Mouse (Mus musculus) liver, embryonic 14.5 days (tissue): ENCODE data around the gene Dph1. TPM values are rescaled to one million over a fixed set of nuclear protein-coding genes. Genes with fewer than 3 reads are reported as not detected.

ENCODE experiments used
- ATAC-seq: fragments of 200-750 bp; cut with Nextera tagmentation; 2 replicates; pipeline ENCODE4 v1.8.0; 2017; ENCODE audit warnings: moderate number of reproducible peaks, mild to moderate bottlenecking, moderate library complexity; ENCODE audit not compliant: insufficient read depth
- DNase-seq, 3 experiments: peaks; one replicate each; pipeline ENCODE4 v3.0.0-alpha.2; 2012 to 2013; ENCODE audit warnings: low read depth in 3 of 3, low spot score in 3 of 3
- H3K27ac ChIP-seq: fragments of 300-500 bp; sonication (generic); 2 replicates; pipeline ENCODE4 v1.5.1; 2014; ENCODE audit warnings: moderate library complexity, mild to moderate bottlenecking, control low read depth, inconsistent platforms
- H3K27me3 ChIP-seq: fragments of 300-500 bp; sonication (generic); 2 replicates; pipeline ENCODE4 v1.6.1; 2014; ENCODE audit warnings: mild to moderate bottlenecking, low read length, moderate library complexity; ENCODE audit not compliant: control insufficient read depth, insufficient read depth
- H3K36me3 ChIP-seq: fragments of 300-500 bp; sonication (generic); replicated peaks from 2 replicates; pipeline ENCODE4 v1.6.1; 2014; ENCODE audit warnings: low read depth; ENCODE audit not compliant: control insufficient read depth, insufficient read depth
- H3K4me1 ChIP-seq, 2 experiments: fragments of 200-500 bp in 1 of 2; fragments of 300-500 bp in 1 of 2; sonication (generic) in 1 of 2; replicated peaks; 2 replicates each; pipeline ENCODE4 v1.6.1; 2012 to 2014; ENCODE audit warnings: antibody characterized with exemption in 1 of 2, inconsistent platforms in 1 of 2, low read length in 1 of 2; ENCODE audit not compliant: control insufficient read depth in 2 of 2, insufficient read depth in 2 of 2
- H3K4me2 ChIP-seq: fragments of 300-500 bp; sonication (generic); 2 replicates; pipeline ENCODE4 v1.6.1; 2014; ENCODE audit warnings: low read depth, mild to moderate bottlenecking, control low read depth, moderate library complexity
- H3K4me3 ChIP-seq, 2 experiments: fragments of 200-500 bp in 1 of 2; fragments of 300-500 bp in 1 of 2; sonication (generic) in 1 of 2; 2 replicates each; pipeline ENCODE4 v1.5.1; 2012 to 2014; ENCODE audit warnings: low read depth in 2 of 2, low read length in 2 of 2, mild to moderate bottlenecking in 2 of 2, control low read depth in 1 of 2, inconsistent platforms in 1 of 2, moderate library complexity in 1 of 2; ENCODE audit not compliant: insufficient read depth in 1 of 2
- H3K9ac ChIP-seq: fragments of 300-500 bp; sonication (generic); replicated peaks from 2 replicates; pipeline ENCODE4 v1.6.1; 2014; ENCODE audit warnings: mild to moderate bottlenecking, control low read depth, moderate library complexity
- H3K9me3 ChIP-seq: fragments of 300-500 bp; sonication (generic); 2 replicates; pipeline ENCODE4 v1.6.1; 2016; ENCODE audit warnings: low read length, mixed read lengths; ENCODE audit not compliant: control insufficient read depth
- CTCF ChIP-seq: IDR thresholded peaks from 2 replicates; pipeline ENCODE4 v1.5.1; 2016; ENCODE audit warnings: antibody characterized with exemption, low read depth, control low read depth
- EP300 ChIP-seq: IDR thresholded peaks from 2 replicates; pipeline ENCODE4 v1.6.1; 2016; ENCODE audit warnings: antibody characterized with exemption, low read depth
- WGBS: fragments of 180-500 bp; shearing (Covaris S2); extraction: QIAGEN DNeasy Blood & Tissue Kit; methylation state at CpG from one replicate; pipeline ENCODE4 v1.1.7; 2014; ENCODE audit not compliant: insufficient replicate concordance; 5-methylcytosine and 5-hydroxymethylcytosine counted together
- microRNA counts: library from miRNA; unstranded; fragments of <30 nt; microRNA quantifications from one replicate; lab custom pipeline; 2016
- microRNA-seq: library from miRNA; unstranded; fragments of <30 nt; microRNA quantifications from one replicate; pipeline ENCODE4, GENCODE M21; 2016
- polyA plus RNA-seq, 2 experiments: library from polyadenylated mRNA; depleted of rRNA in 1 of 2; stranded (reverse) in 1 of 2; unstranded in 1 of 2; fragments of >200 nt; fragmentation: Nextera tagmentation in 1 of 2; extraction: Ambion mirVana in 1 of 2; gene quantifications; 2 replicates each; pipeline versions ENCODE4 v1.2.1 to v1.2.3; 2012 to 2014

Gene Dph1
- polyA plus RNA-seq, 2 experiments = 9.8 TPM

DNA sequence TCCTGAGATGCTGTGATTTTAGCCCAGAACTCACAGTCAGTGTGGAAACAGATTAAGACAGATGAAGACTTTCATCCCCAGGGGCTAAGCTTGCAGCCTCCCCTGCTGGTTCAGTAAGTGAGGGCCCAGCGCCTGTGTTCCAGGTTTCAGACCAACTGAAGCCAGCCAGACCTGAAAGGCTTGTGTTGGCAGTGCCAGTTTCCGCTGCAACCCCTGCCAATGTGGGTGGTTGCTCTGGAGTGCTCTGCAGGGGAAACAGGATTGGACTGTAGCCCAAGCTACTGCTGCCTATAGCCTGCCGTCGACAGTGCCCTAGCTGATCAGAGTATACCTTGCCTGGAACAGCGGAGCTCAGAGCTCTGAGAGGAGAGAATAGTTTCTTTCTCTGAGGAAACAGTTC, 58.8 kb downstream of the Dph1 start:
- H3K27ac ChIP-seq = no peak overlapping the region
- WGBS = 81% methylated on average over 5 of the region's 5 CpGs
- DNase-seq = no peak
- TF ChIP-seq CTCF (no peak), EP300 (no peak)
- H3K4me2 ChIP-seq = no peak overlapping the region
- no peak for ATAC-seq
- no peaks in the 10 kb centered on the region for H3K36me3 ChIP-seq
- no peak overlapping the region for H3K9ac ChIP-seq
- no peaks in the 10 kb centered on the region for H3K27me3 ChIP-seq
- H3K4me3 ChIP-seq = no peak overlapping the region
- H3K4me1 ChIP-seq = peaks cover 0 to 8% of the 10 kb centered on the region in 2 experiments; a peak in 2 of 4 replicates
- H3K9me3 ChIP-seq = no peaks in the 10 kb centered on the region

DNA sequence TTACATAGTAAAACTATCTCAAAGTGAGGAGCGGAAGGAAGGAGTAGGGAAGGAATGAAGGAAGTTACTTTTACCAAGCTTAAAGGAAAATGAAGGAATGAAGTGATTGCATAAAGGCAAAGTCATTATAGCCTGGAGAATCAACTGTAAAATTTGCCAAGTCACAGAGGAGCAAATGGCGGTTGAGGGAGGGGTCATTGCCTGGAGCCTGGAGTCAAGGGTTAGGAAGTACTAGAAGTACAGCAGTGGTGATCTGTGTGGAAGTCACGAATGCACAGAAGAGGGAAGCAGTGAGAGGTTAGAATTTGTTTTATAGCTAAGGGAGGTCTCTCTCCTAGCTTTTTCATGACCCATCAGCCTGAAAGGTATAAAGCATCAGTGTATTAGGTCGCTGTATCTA, 59.7 kb downstream of the Dph1 start:
- ATAC-seq = no peak
- no peak for TF ChIP-seq EP300
- no peak for TF ChIP-seq CTCF
- WGBS = 55% methylated on average over 4 of the region's 4 CpGs
- Histone ChIP-seq H3K4me3 (no peak overlapping the region), H3K27me3 (no peaks in the 10 kb centered on the region), H3K27ac (no peak overlapping the region), H3K4me2 (no peak overlapping the region), H3K4me1 (no peaks in the 10 kb centered on the region), H3K36me3 (no peaks in the 10 kb centered on the region), H3K9ac (no peak overlapping the region), H3K9me3 (no peaks in the 10 kb centered on the region)
- DNase-seq = no peak

DNA sequence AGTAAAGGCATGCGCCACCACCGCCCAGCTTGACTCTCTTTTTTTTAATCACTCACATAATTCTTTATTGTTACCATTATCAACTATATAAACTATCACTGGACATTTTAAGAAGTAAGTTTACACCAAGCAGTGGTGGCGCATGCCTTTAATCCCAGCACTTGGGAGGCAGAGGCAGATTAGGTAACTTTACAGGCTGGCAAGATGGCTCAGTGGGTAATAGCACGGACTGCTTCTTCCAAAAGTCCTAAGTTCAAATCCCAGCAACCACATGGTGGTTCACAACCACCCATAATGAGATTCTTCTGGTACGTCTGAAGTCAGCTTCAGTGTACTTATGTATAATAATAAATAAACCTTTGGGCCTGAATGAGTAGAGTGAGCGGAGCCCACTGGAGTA, 61.6 kb downstream of the Dph1 start:
- no peak overlapping the region for H3K4me2 ChIP-seq
- H3K4me1 ChIP-seq = no peaks in the 10 kb centered on the region
- no peak overlapping the region for H3K4me3 ChIP-seq
- H3K9me3 ChIP-seq = no peaks in the 10 kb centered on the region
- DNase-seq (no peak), ATAC-seq (no peak)
- no peak overlapping the region for H3K27ac ChIP-seq
- no peaks in the 10 kb centered on the region for H3K27me3 ChIP-seq
- no peaks in the 10 kb centered on the region for H3K36me3 ChIP-seq
- 85% methylated on average over 6 of the region's 6 CpGs for whole genome bisulfite sequencing
- TF ChIP-seq EP300 (no peak), CTCF (no peak)
- no peak overlapping the region for H3K9ac ChIP-seq

MicroRNAs within 50 kb of the gene (microRNA counts, 519-probe panel; counts per million panel counts)
- microRNA mmu-miR-132 (lab: Ali Mortazavi, UCI) (69.9 counts per million), microRNA mmu-miR-212 (lab: Ali Mortazavi, UCI) (69.9 counts per million)

Small RNA genes lying within 50 kb of the gene (microRNA-seq; reads per million reads assigned to microRNA genes)
- 104 reads per million, percentile 47 among the genes with 10 or more reads in this experiment for gene Mir132
- 8.9 reads per million, percentile 18 among the genes with 10 or more reads in this experiment for gene Mir212

Other genes with a start within 250 kb of the Dph1 start
- gene Hic1, start 21.7 kb downstream of the Dph1 start, polyA plus RNA-seq (2012; rRNA removed) = 0.97 and 1.4 TPM in 2 replicates
- gene Hic1, start 21.7 kb downstream of the Dph1 start, polyA plus RNA-seq (2014; fragmentation: Nextera tagmentation; extraction: Ambion mirVana) = 0.28 and 0.48 TPM in 2 replicates
- 7.4 and 10.5 TPM in 2 replicates for gene Ovca2, start 12.4 kb downstream of the Dph1 start, polyA plus RNA-seq (2012; rRNA removed)
- gene Ovca2, start 12.4 kb downstream of the Dph1 start, polyA plus RNA-seq (2014; fragmentation: Nextera tagmentation; extraction: Ambion mirVana) = 14.3 and 15.3 TPM in 2 replicates
- 0.56 and 0.61 TPM in 2 replicates for gene Rtn4rl1, start 2.5 kb upstream of the Dph1 start, polyA plus RNA-seq (2012; rRNA removed)
- gene Rtn4rl1, start 2.5 kb upstream of the Dph1 start, polyA plus RNA-seq (2014; fragmentation: Nextera tagmentation; extraction: Ambion mirVana) = 0.68 and 0.98 TPM in 2 replicates
- gene Rpa1, start 157.1 kb upstream of the Dph1 start, polyA plus RNA-seq (2012; rRNA removed) = 29.6 and 55.3 TPM in 2 replicates
- 93.2 and 102 TPM in 2 replicates for gene Rpa1, start 157.1 kb upstream of the Dph1 start, polyA plus RNA-seq (2014; fragmentation: Nextera tagmentation; extraction: Ambion mirVana)
- 1.8 and 2.2 TPM in 2 replicates for gene Smyd4, start 157.2 kb upstream of the Dph1 start, polyA plus RNA-seq (2012; rRNA removed)
- gene Smyd4, start 157.2 kb upstream of the Dph1 start, polyA plus RNA-seq (2014; fragmentation: Nextera tagmentation; extraction: Ambion mirVana) = 2.7 and 3.1 TPM in 2 replicates
- gene Serpinf1, start 231.5 kb upstream of the Dph1 start, polyA plus RNA-seq (2012; rRNA removed) = 104 and 128 TPM in 2 replicates
- gene Serpinf1, start 231.5 kb upstream of the Dph1 start, polyA plus RNA-seq (2014; fragmentation: Nextera tagmentation; extraction: Ambion mirVana) = 145 and 166 TPM in 2 replicates
- gene Serpinf2, start 248.3 kb upstream of the Dph1 start, polyA plus RNA-seq (2012; rRNA removed) = 474 and 506 TPM in 2 replicates
- gene Serpinf2, start 248.3 kb upstream of the Dph1 start, polyA plus RNA-seq (2014; fragmentation: Nextera tagmentation; extraction: Ambion mirVana) = 304 and 336 TPM in 2 replicates